Mouse (Mus musculus) MEL (cell line): ENCODE data around the gene Anxa2. TPM values are rescaled to one million over a fixed set of nuclear protein-coding genes. Genes with fewer than 3 reads are reported as not detected.

Experiments used
- DNase-seq: peaks from one replicate; pipeline ENCODE4 v3.0.0; 2011; ENCODE audit warnings: low read depth, low spot score
- H3K27ac ChIP-seq: 2 replicates; pipeline ENCODE4 v1.5.1; 2012; ENCODE audit warnings: low read depth, mild to moderate bottlenecking, control low read depth, low read length, moderate library complexity; ENCODE audit not compliant: control insufficient read depth
- H3K27me3 ChIP-seq, 2 experiments: fragments of 150-350 bp in 1 of 2; sonication (generic) in 1 of 2; 2 replicates each; pipeline ENCODE4 v1.6.1; 2012; ENCODE audit warnings: low read length in 2 of 2, mild to moderate bottlenecking in 2 of 2, improper control_type of control experiment in 1 of 2, moderate library complexity in 1 of 2; ENCODE audit not compliant: insufficient read depth in 2 of 2, control insufficient read depth in 1 of 2
- H3K36me3 ChIP-seq, 2 experiments: 2 replicates each; pipeline ENCODE4 v1.6.1; 2012 to 2014; ENCODE audit warnings: low read length in 2 of 2, improper control_type of control experiment in 1 of 2, inconsistent platforms in 1 of 2, mild to moderate bottlenecking in 1 of 2; ENCODE audit not compliant: insufficient read depth in 2 of 2, control insufficient read depth in 1 of 2
- H3K4me1 ChIP-seq, 2 experiments: fragments of 150-350 bp in 1 of 2; sonication (generic) in 1 of 2; 2 replicates each; pipeline ENCODE4 v1.6.1; 2012; ENCODE audit warnings: low read length in 2 of 2, improper control_type of control experiment in 1 of 2, mild to moderate bottlenecking in 1 of 2; ENCODE audit not compliant: insufficient read depth in 2 of 2, control insufficient read depth in 1 of 2
- H3K4me3 ChIP-seq, 2 experiments: fragments of 150-350 bp in 1 of 2; sonication (generic) in 1 of 2; 2 replicates each; pipeline ENCODE4 v1.5.1; 2012; ENCODE audit warnings: low read depth in 2 of 2, low read length in 2 of 2, mild to moderate bottlenecking in 2 of 2, moderate library complexity in 2 of 2, control low read depth in 1 of 2, improper control_type of control experiment in 1 of 2; ENCODE audit not compliant: control insufficient read depth in 1 of 2, insufficient read depth in 1 of 2
- H3K79me2 ChIP-seq: 2 replicates; pipeline ENCODE4 v1.6.1; 2012; ENCODE audit warnings: mild to moderate bottlenecking, low read length, moderate library complexity; ENCODE audit not compliant: control insufficient read depth, poor library complexity, insufficient read depth
- H3K9ac ChIP-seq: 2 replicates; pipeline ENCODE4 v1.6.1; 2012; ENCODE audit warnings: low read depth, mild to moderate bottlenecking, control low read depth, low read length, moderate library complexity; ENCODE audit not compliant: control insufficient read depth, poor library complexity, severe bottlenecking
- H3K9me3 ChIP-seq: fragments of 150-350 bp; sonication (generic); replicated peaks from 2 replicates; pipeline ENCODE4 v1.6.1; 2012; ENCODE audit warnings: mild to moderate bottlenecking, low read length, improper control_type of control experiment, moderate library complexity; ENCODE audit not compliant: insufficient read depth
- BHLHE40 ChIP-seq: IDR thresholded peaks from 2 replicates; pipeline ENCODE4 v1.6.1; 2012; ENCODE audit warnings: low read depth, mild to moderate bottlenecking, inconsistent platforms, low read length, improper control_type of control experiment, borderline replicate concordance
- CHD1 ChIP-seq: IDR thresholded peaks from 2 replicates; pipeline ENCODE4 v1.6.1; 2012; ENCODE audit warnings: low read depth, mild to moderate bottlenecking, inconsistent platforms, low read length, improper control_type of control experiment
- CHD2 ChIP-seq: IDR thresholded peaks from 2 replicates; pipeline ENCODE4 v1.6.1; 2011; ENCODE audit warnings: low read length, improper control_type of control experiment
- E2F4 ChIP-seq: IDR thresholded peaks from 2 replicates; pipeline ENCODE4 v1.6.1; 2011; ENCODE audit warnings: low read depth, low read length, improper control_type of control experiment, borderline replicate concordance
- EP300 ChIP-seq, 2 experiments: IDR thresholded peaks; 2 replicates each; pipeline ENCODE4 v1.6.1; 2011; ENCODE audit warnings: improper control_type of control experiment in 2 of 2, low read length in 2 of 2, low read depth in 1 of 2, mild to moderate bottlenecking in 1 of 2
- GABPA ChIP-seq: IDR thresholded peaks from 2 replicates; pipeline ENCODE4 v1.6.1; 2012; ENCODE audit warnings: low read depth, mild to moderate bottlenecking, inconsistent platforms, low read length, improper control_type of control experiment, moderate library complexity
- GATA1 ChIP-seq: IDR thresholded peaks from 2 replicates; pipeline ENCODE4 v1.6.1; 2011; ENCODE audit warnings: low read depth, low read length, improper control_type of control experiment
- HCFC1 ChIP-seq: IDR thresholded peaks from 2 replicates; pipeline ENCODE4 v1.6.1; 2012; ENCODE audit warnings: low read depth, mild to moderate bottlenecking, inconsistent platforms, low read length, improper control_type of control experiment, moderate library complexity
- JUND ChIP-seq: IDR thresholded peaks from 2 replicates; pipeline ENCODE4 v1.6.1; 2011; ENCODE audit warnings: low read depth, mild to moderate bottlenecking, improper control_type of control experiment, low read length
- MAFK ChIP-seq: IDR thresholded peaks from 2 replicates; pipeline ENCODE4 v1.6.1; 2011; ENCODE audit warnings: low read depth, mild to moderate bottlenecking, low read length, improper control_type of control experiment, borderline replicate concordance
- MAZ ChIP-seq: IDR thresholded peaks from 2 replicates; pipeline ENCODE4 v1.6.1; 2012; ENCODE audit warnings: low read depth, mild to moderate bottlenecking, inconsistent platforms, low read length, improper control_type of control experiment
- NELFE ChIP-seq: IDR thresholded peaks from 2 replicates; pipeline ENCODE4 v1.6.1; 2011; ENCODE audit warnings: low read depth, low read length, improper control_type of control experiment
- NRF1 ChIP-seq: IDR thresholded peaks from 2 replicates; pipeline ENCODE4 v1.6.1; 2014; ENCODE audit warnings: low read depth, mild to moderate bottlenecking, inconsistent platforms, low read length, improper control_type of control experiment, moderate library complexity; ENCODE audit not compliant: poor library complexity, insufficient read depth, severe bottlenecking
- POLR2AphosphoS2 ChIP-seq: IDR thresholded peaks from 2 replicates; pipeline ENCODE4 v1.6.1; 2011; ENCODE audit warnings: low read length, improper control_type of control experiment
- POLR2AphosphoS5 ChIP-seq: IDR thresholded peaks from 2 replicates; pipeline ENCODE4 v1.6.1; 2012; ENCODE audit warnings: low read depth, borderline replicate concordance, mild to moderate bottlenecking, inconsistent platforms, low read length, moderate library complexity, mixed read lengths
- RAD21 ChIP-seq: IDR thresholded peaks from 2 replicates; pipeline ENCODE4 v1.6.1; 2011; ENCODE audit warnings: mild to moderate bottlenecking, low read depth, low read length, improper control_type of control experiment
- RCOR1 ChIP-seq: IDR thresholded peaks from 2 replicates; pipeline ENCODE4 v1.6.1; 2012; ENCODE audit warnings: low read depth, mild to moderate bottlenecking, inconsistent platforms, low read length, improper control_type of control experiment
- SIN3A ChIP-seq: IDR thresholded peaks from 2 replicates; pipeline ENCODE4 v1.6.1; 2012; ENCODE audit warnings: low read length, improper control_type of control experiment, inconsistent platforms
- SMC3 ChIP-seq: IDR thresholded peaks from 2 replicates; pipeline ENCODE4 v1.6.1; 2011; ENCODE audit warnings: low read depth, low read length, improper control_type of control experiment
- TCF12 ChIP-seq: IDR thresholded peaks from 2 replicates; pipeline ENCODE4 v1.6.1; 2014; ENCODE audit warnings: low read depth, mild to moderate bottlenecking, inconsistent platforms, low read length, improper control_type of control experiment, moderate library complexity
- UBTF ChIP-seq: IDR thresholded peaks from 2 replicates; pipeline ENCODE4 v1.6.1; 2012; ENCODE audit warnings: low read depth, mild to moderate bottlenecking, inconsistent platforms, low read length, improper control_type of control experiment, moderate library complexity, borderline replicate concordance; ENCODE audit not compliant: insufficient read depth
- USF1 ChIP-seq: IDR thresholded peaks from 2 replicates; pipeline ENCODE4 v1.6.1; 2014; ENCODE audit warnings: low read depth, mild to moderate bottlenecking, inconsistent platforms, low read length, improper control_type of control experiment, moderate library complexity
- USF2 ChIP-seq, 2 experiments: IDR thresholded peaks; 2 replicates each; pipeline ENCODE4 v1.6.1; 2011 to 2012; ENCODE audit warnings: improper control_type of control experiment in 2 of 2, low read length in 2 of 2, borderline replicate concordance in 1 of 2, inconsistent platforms in 1 of 2, low read depth in 1 of 2, mild to moderate bottlenecking in 1 of 2; ENCODE audit not compliant: insufficient read depth in 1 of 2
- ZC3H11A ChIP-seq: IDR thresholded peaks from 2 replicates; pipeline ENCODE4 v1.6.1; 2012; ENCODE audit warnings: low read depth, mild to moderate bottlenecking, inconsistent platforms, low read length, improper control_type of control experiment
- ZKSCAN1 ChIP-seq: IDR thresholded peaks from 2 replicates; pipeline ENCODE4 v1.6.1; 2012; ENCODE audit warnings: low read depth, mild to moderate bottlenecking, inconsistent platforms, low read length, improper control_type of control experiment, moderate library complexity
- ZMIZ1 ChIP-seq: IDR thresholded peaks from 2 replicates; pipeline ENCODE4 v1.6.1; 2012; ENCODE audit warnings: low read depth, mild to moderate bottlenecking, inconsistent platforms, low read length, improper control_type of control experiment, moderate library complexity
- ZNF384 ChIP-seq: IDR thresholded peaks from 2 replicates; pipeline ENCODE4 v1.6.1; 2012; ENCODE audit warnings: low read depth, mild to moderate bottlenecking, inconsistent platforms, low read length, improper control_type of control experiment
- polyA plus RNA-seq, 2 experiments: library from polyadenylated mRNA; stranded (reverse) in 1 of 2; unstranded in 1 of 2; fragments of >175 nt in 1 of 2; fragments of >200 nt in 1 of 2; gene quantifications; 2 replicates each; pipeline versions ENCODE4 v1.2.1 to v1.2.4; 2012; ENCODE audit warnings: low replicate concordance in 2 of 2, low read depth in 1 of 2; ENCODE audit not compliant: insufficient read length in 2 of 2, insufficient read depth in 1 of 2, missing spikeins in 1 of 2
- total RNA-seq: library from RNA; depleted of rRNA; stranded (reverse); fragments of 300-350 nt; gene quantifications from 2 replicates; pipeline ENCODE4 v1.2.3, GENCODE M21; 2012

The Anxa2 gene
- total and polyA plus RNA-seq, 3 experiments, result 33.9 to 190 TPM; not detected in 1

GRCm38 (mm10) chr9:69448801-69449200, 4.6 kb upstream of the Anxa2 start:
- peaks cover 0 to 15% of the 10 kb centered on the region in 2 experiments; a peak in 2 of 4 replicates for H3K36me3 ChIP-seq
- H3K4me3 ChIP-seq, result no peak overlapping the region
- no peaks in the 10 kb centered on the region for H3K27me3 ChIP-seq
- no peaks in the 10 kb centered on the region for H3K79me2 ChIP-seq
- H3K27ac ChIP-seq, result no peak overlapping the region
- DNase-seq, result no peak
- TF ChIP-seq CHD1 (no peak), SIN3A (no peak), RAD21 (no peak), MAZ (no peak), CHD2 (no peak), SMC3 (no peak), USF2 (IDR thresholded peaks at IDR 0.05; ENCODE audit: borderline replicate concordance in 1 of 2, insufficient read depth in 1 of 2, low read depth in 1 of 2, low read length in 2 of 2) (no peak), HCFC1 (no peak), BHLHE40 (no peak), RCOR1 (no peak), POLR2AphosphoS5 (no peak), MAFK (no peak), ZKSCAN1 (no peak), UBTF (no peak), ZMIZ1 (no peak), ZC3H11A (no peak), JUND (no peak), USF1 (no peak), E2F4 (no peak), GATA1 (no peak)
- TF ChIP-seq, all 39 proteins: peak for 0
- Histone ChIP-seq H3K9ac (no peak overlapping the region), H3K4me1 (peaks cover 8 to 17% of the 10 kb centered on the region in 2 experiments), H3K9me3 (no peaks in the 10 kb centered on the region)

DNA sequence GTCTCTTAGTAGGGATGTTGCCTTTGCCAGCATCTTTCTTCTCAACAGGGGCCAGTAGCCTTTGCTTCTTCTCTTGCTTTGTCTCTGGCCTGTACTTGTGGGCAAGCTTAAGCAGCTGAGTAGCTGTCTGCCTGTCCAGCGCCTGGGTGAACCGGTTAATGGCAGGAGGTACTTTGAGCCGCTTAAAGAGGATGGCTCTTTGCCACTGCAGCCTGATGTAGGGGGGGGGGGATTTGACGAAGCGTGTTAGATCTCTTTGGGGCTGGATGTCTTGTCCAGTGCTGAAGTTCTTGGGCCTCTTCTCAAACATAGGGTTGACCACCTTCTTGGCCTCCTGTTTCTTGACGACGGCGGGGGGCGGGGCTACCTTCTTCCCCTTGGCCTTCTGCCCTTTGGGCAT, 2.8 kb upstream of the Anxa2 start:
- Histone ChIP-seq H3K36me3 (peaks cover 0 to 24% of the 10 kb centered on the region in 2 experiments; a peak in 2 of 4 replicates), H3K4me1 (peaks cover 10 to 26% of the 10 kb centered on the region in 2 experiments), H3K27ac (no peak overlapping the region), H3K9me3 (no peaks in the 10 kb centered on the region), H3K9ac (no peak overlapping the region), H3K79me2 (no peaks in the 10 kb centered on the region), H3K4me3 (no peak overlapping the region), H3K27me3 (no peaks in the 10 kb centered on the region)
- TF ChIP-seq ZNF384, result no peak
- no peak for TF ChIP-seq CHD2
- no peak for TF ChIP-seq UBTF
- TF ChIP-seq USF2 (IDR thresholded peaks at IDR 0.05; ENCODE audit: borderline replicate concordance in 1 of 2, insufficient read depth in 1 of 2, low read depth in 1 of 2, low read length in 2 of 2), result no peak
- no peak for TF ChIP-seq NELFE
- no peak for TF ChIP-seq EP300 (IDR thresholded peaks at IDR 0.05; ENCODE audit: low read depth in 1 of 2, low read length in 2 of 2)
- TF ChIP-seq POLR2AphosphoS2, result no peak
- TF ChIP-seq GATA1, result no peak
- no peak for TF ChIP-seq TCF12
- no peak for TF ChIP-seq GABPA
- no peak for TF ChIP-seq BHLHE40
- TF ChIP-seq NRF1, result no peak
- TF ChIP-seq SMC3, result no peak
- DNase-seq, result no peak
